Mouse (Mus musculus) frontal cortex, adult 2 months (tissue): ENCODE measurements around the gene Tas2r121. TPM values are rescaled to one million over a fixed set of nuclear protein-coding genes. Genes with fewer than 3 reads are reported as not detected.
"Not testable (repeated sequence)": the region's sequence is repeated elsewhere in the genome, so short reads cannot be mapped to it uniquely, and the experiment has no call there.

Experiments
- DNase-seq, 2 experiments: peaks; one replicate each; pipeline ENCODE4 v3.0.0; 2022; ENCODE audit warnings: low spot score in 1 of 2; ENCODE audit errors: extremely low spot score in 1 of 2
- polyA plus RNA-seq: library from polyadenylated mRNA; depleted of rRNA; stranded (reverse); fragments of >200 nt; gene quantifications from 2 replicates; pipeline ENCODE4 v1.2.3, GENCODE M21; 2012; rRNA removed

Tas2r121 gene
- polyA plus RNA-seq: not detected in 2 replicates

- DNase-seq: no peak
These were observed at the start of gene Tas2r121 for GRCm38 (mm10) chr6:132700907-132701306. Gene Tas2r121, minus strand, starts transcription at chr6:132701007.

GRCm38 (mm10) chr6:132750206-132750605 lies 49.4 kb upstream of the Tas2r121 start:
- peak in 1 of 2 experiments; percentile 6 for DNase-seq

GRCm38 (mm10) chr6:132737935-132738334 lies 37.1 kb upstream of the Tas2r121 start, which contains the start of gene Tas2r115:
Gene Tas2r115, minus strand, starts transcription at chr6:132738035.
- DNase-seq: no peak

GRCm38 (mm10) chr6:132711828-132712227 lies 11.0 kb upstream of the Tas2r121 start, which contains the start of gene Tas2r122:
Gene Tas2r122, minus strand, starts transcription at chr6:132711928.
- no peak for DNase-seq

- not testable (repeated sequence) for DNase-seq
These were observed 9.2 kb downstream of the Tas2r121 start for GRCm38 (mm10) chr6:132691596-132691995.

GRCm38 (mm10) chr6:132656653-132657052 lies 44.2 kb downstream of the Tas2r121 start, which contains the start of gene Tas2r120:
Gene Tas2r120, plus strand, starts transcription at chr6:132656953.
- DNase-seq: no peak

- no peak for DNase-seq
These were observed 49.4 kb downstream of the Tas2r121 start, which contains the start of gene A630073D07Rik for GRCm38 (mm10) chr6:132651426-132651825. Gene A630073D07Rik, minus strand, starts transcription at chr6:132651526.

Other genes with a start within 250 kb of the Tas2r121 start
- gene Prh1, start 131.2 kb downstream of the Tas2r121 start, polyA plus RNA-seq: not detected in 2 replicates
- not detected in 2 replicates for gene Prp2, start 105.1 kb downstream of the Tas2r121 start, polyA plus RNA-seq
- gene A630073D07Rik, start 49.5 kb downstream of the Tas2r121 start, polyA plus RNA-seq: not detected in 2 replicates
- not detected in 2 replicates for gene Tas2r120, start 44.1 kb downstream of the Tas2r121 start, polyA plus RNA-seq
- not detected in 2 replicates for gene Tas2r122, start 10.9 kb upstream of the Tas2r121 start, polyA plus RNA-seq
- gene Tas2r115, start 37.0 kb upstream of the Tas2r121 start, polyA plus RNA-seq: not detected in 2 replicates
- not detected in 2 replicates for gene Tas2r124, start 53.7 kb upstream of the Tas2r121 start, polyA plus RNA-seq
- not detected in 2 replicates for gene Tas2r102, start 61.1 kb upstream of the Tas2r121 start, polyA plus RNA-seq
- gene Tas2r136, start 77.2 kb upstream of the Tas2r121 start, polyA plus RNA-seq: not detected in 2 replicates
- not detected in 2 replicates for gene Tas2r117, start 101.8 kb upstream of the Tas2r121 start, polyA plus RNA-seq
- gene Tas2r123, start 146.1 kb upstream of the Tas2r121 start, polyA plus RNA-seq: not detected in 2 replicates
- gene Tas2r116, start 154.4 kb upstream of the Tas2r121 start, polyA plus RNA-seq: not detected in 2 replicates
- not detected in 2 replicates for gene Tas2r110, start 167.0 kb upstream of the Tas2r121 start, polyA plus RNA-seq
- gene Tas2r113, start 192.0 kb upstream of the Tas2r121 start, polyA plus RNA-seq: not detected in 2 replicates
- gene Tas2r125, start 208.6 kb upstream of the Tas2r121 start, polyA plus RNA-seq: not detected in 2 replicates